Mouse (Mus musculus) thymus, postnatal 10 days (tissue): ENCODE results near the gene Plekho2.

Experiments
- DNase-seq, 2 experiments: peaks; one replicate each; pipeline ENCODE4 v3.0.0; 2021; ENCODE audit warnings: low spot score in 2 of 2

Plekho2 gene

GRCm38 (mm10) chr9:65579781-65580371 lies at the start of gene Plekho2:
Plekho2 (minus strand) TSS chr9:65580040.
- peak; percentile 92 to 94 for DNase-seq

- DNase-seq, result peak; percentile 11 to 18
Measured at GRCm38 (mm10) chr9:65629025-65629766, 49.4 kb upstream of the Plekho2 start, which contains the start of gene Rbpms2. Rbpms2 (plus strand) TSS chr9:65629648.

- DNase-seq, result no peak
Measured at GRCm38 (mm10) chr9:65624266-65624665, 44.4 kb upstream of the Plekho2 start.

- DNase-seq, result no peak
Measured at GRCm38 (mm10) chr9:65622826-65623225, 43.0 kb upstream of the Plekho2 start.

GRCm38 (mm10) chr9:65621666-65622065 lies 41.8 kb upstream of the Plekho2 start:
- peak in 1 of 2 experiments; percentile 5 for DNase-seq

- peak; percentile 15 to 25 for DNase-seq
Measured at GRCm38 (mm10) chr9:65621196-65621595, 41.4 kb upstream of the Plekho2 start.

- no peak for DNase-seq
Measured at GRCm38 (mm10) chr9:65619311-65619710, 39.5 kb upstream of the Plekho2 start.

- DNase-seq, result no peak
Measured at GRCm38 (mm10) chr9:65613098-65613497, 33.3 kb upstream of the Plekho2 start.

GRCm38 (mm10) chr9:65611969-65612486 lies 32.2 kb upstream of the Plekho2 start:
- DNase-seq, result no peak

- DNase-seq, result no peak
Measured at GRCm38 (mm10) chr9:65607120-65607519, 27.3 kb upstream of the Plekho2 start.

GRCm38 (mm10) chr9:65606321-65607109 lies 26.7 kb upstream of the Plekho2 start:
- no peak for DNase-seq

GRCm38 (mm10) chr9:65605471-65606136 lies 25.8 kb upstream of the Plekho2 start:
- peak; percentile 29 to 62 for DNase-seq

GRCm38 (mm10) chr9:65603401-65604102 lies 23.7 kb upstream of the Plekho2 start:
- DNase-seq, result no peak

GRCm38 (mm10) chr9:65600951-65601350 lies 21.1 kb upstream of the Plekho2 start:
- DNase-seq, result no peak

GRCm38 (mm10) chr9:65598765-65599249 lies 19.0 kb upstream of the Plekho2 start:
- peak in 1 of 2 experiments; percentile 45 for DNase-seq

GRCm38 (mm10) chr9:65593596-65593995 lies 13.8 kb upstream of the Plekho2 start:
- DNase-seq, result no peak

GRCm38 (mm10) chr9:65592721-65593120 lies 12.9 kb upstream of the Plekho2 start:
- no peak for DNase-seq

- DNase-seq, result no peak
Measured at GRCm38 (mm10) chr9:65589091-65589490, 9.3 kb upstream of the Plekho2 start.

- peak; percentile 18 to 40 for DNase-seq
Measured at GRCm38 (mm10) chr9:65587573-65588358, 7.9 kb upstream of the Plekho2 start.

GRCm38 (mm10) chr9:65587270-65587572 lies 7.4 kb upstream of the Plekho2 start:
- DNase-seq, result no peak
